Mouse (Mus musculus) heart, embryonic 10.5 days (tissue): Measurements from ENCODE around the gene Sft2d1. TPM values are rescaled to one million over a fixed set of nuclear protein-coding genes. Genes with fewer than 3 reads are reported as not detected.
A peak's percentile ranks its signal among the peaks of the same experiment; 100 is the strongest.
"Not testable (repeated sequence)": the region's sequence is repeated elsewhere in the genome, so short reads cannot be mapped to it uniquely, and the experiment has no call there.

Experiments used
- DNase-seq: peaks from one replicate; pipeline ENCODE4 v3.0.0-alpha.2; 2017; ENCODE audit warnings: low spot score
- H3K27ac ChIP-seq: fragments of 300-500 bp; sonication (generic); 2 replicates; pipeline ENCODE4 v1.5.1; 2016; ENCODE audit warnings: mild to moderate bottlenecking
- H3K27me3 ChIP-seq: fragments of 300-500 bp; sonication (generic); 2 replicates; pipeline ENCODE4 v1.6.1; 2016; ENCODE audit warnings: mild to moderate bottlenecking; ENCODE audit not compliant: poor library complexity, insufficient read depth, severe bottlenecking
- H3K36me3 ChIP-seq: fragments of 300-500 bp; sonication (generic); 2 replicates; pipeline ENCODE4 v1.6.1; 2016; ENCODE audit warnings: mild to moderate bottlenecking, moderate library complexity
- H3K4me1 ChIP-seq: fragments of 300-500 bp; sonication (generic); 2 replicates; pipeline ENCODE4 v1.6.1; 2016; ENCODE audit warnings: mild to moderate bottlenecking
- H3K4me3 ChIP-seq: fragments of 300-500 bp; sonication (generic); 2 replicates; pipeline ENCODE4 v1.5.1; 2016; ENCODE audit warnings: mild to moderate bottlenecking, moderate library complexity
- H3K9me3 ChIP-seq: fragments of 300-500 bp; sonication (generic); 2 replicates; pipeline ENCODE4 v1.6.1; 2016; ENCODE audit warnings: mild to moderate bottlenecking, moderate library complexity
- WGBS: fragments of 180-500 bp; shearing (Covaris S2); methylation state at CpG from one replicate; pipeline ENCODE4 v1.1.7; 2016; 5-methylcytosine and 5-hydroxymethylcytosine counted together
- polyA plus RNA-seq: library from polyadenylated mRNA; unstranded; fragments of >200 nt; fragmentation: Nextera tagmentation; extraction: Ambion mirVana; gene quantifications from 2 replicates; pipeline ENCODE4 v1.2.1, GENCODE M21; 2016

Sft2d1 gene
- polyA plus RNA-seq, 1 experiment from 2014 or later, result 85.3 TPM

GRCm38 (mm10) chr17:8313976-8314375 is 3.1 kb downstream of the Sft2d1 start:
- Histone ChIP-seq H3K4me3 (no peak overlapping the region), H3K27ac (no peak overlapping the region), H3K36me3 (no peaks in the 10 kb centered on the region), H3K4me1 (peaks cover 11% of the 10 kb centered on the region), H3K27me3 (no peaks in the 10 kb centered on the region), H3K9me3 (no peaks in the 10 kb centered on the region)
- no peak for DNase-seq
- WGBS, result 84% methylated on average over 3 of the region's 3 CpGs

- WGBS, result 79% methylated on average over 1 of the region's 1 CpGs
- Histone ChIP-seq H3K27me3 (no peaks in the 10 kb centered on the region), H3K27ac (no peak overlapping the region), H3K4me3 (no peak overlapping the region), H3K9me3 (no peaks in the 10 kb centered on the region), H3K4me1 (peaks cover 11% of the 10 kb centered on the region), H3K36me3 (no peaks in the 10 kb centered on the region)
- DNase-seq, result no peak
Observed at GRCm38 (mm10) chr17:8316251-8316650, 5.3 kb downstream of the Sft2d1 start.

- 92% methylated on average over 11 of the region's 11 CpGs for WGBS
- not testable (repeated sequence) for H3K27ac ChIP-seq, H3K27me3 ChIP-seq, H3K4me1 ChIP-seq, DNase-seq, H3K4me3 ChIP-seq, H3K9me3 ChIP-seq
- H3K36me3 ChIP-seq, result peaks cover 18% of the 10 kb centered on the region
Observed at GRCm38 (mm10) chr17:8326877-8327276, 16.0 kb downstream of the Sft2d1 start.

GRCm38 (mm10) chr17:8328511-8329174 is 17.7 kb downstream of the Sft2d1 start:
- Histone ChIP-seq H3K27ac (no peak overlapping the region), H3K36me3 (peaks cover 17% of the 10 kb centered on the region), H3K27me3 (no peaks in the 10 kb centered on the region), H3K4me3 (no peak overlapping the region), H3K9me3 (no peaks in the 10 kb centered on the region), H3K4me1 (no peaks in the 10 kb centered on the region)
- DNase-seq, result no peak
- WGBS, result 59% methylated on average over 7 of the region's 7 CpGs

GRCm38 (mm10) chr17:8330602-8331001 is 19.7 kb downstream of the Sft2d1 start:
- Histone ChIP-seq H3K4me3 (no peak overlapping the region), H3K36me3 (peaks cover 16% of the 10 kb centered on the region), H3K9me3 (no peaks in the 10 kb centered on the region), H3K4me1 (no peaks in the 10 kb centered on the region), H3K27me3 (no peaks in the 10 kb centered on the region), H3K27ac (no peak overlapping the region)
- WGBS, result 68% methylated on average over 5 of the region's 5 CpGs
- DNase-seq, result no peak

GRCm38 (mm10) chr17:8337159-8337558 is 26.3 kb downstream of the Sft2d1 start, which contains the start of gene Prr18:
Gene Prr18 (plus strand): TSS chr17:8337459.
- not testable (repeated sequence) for H3K36me3 ChIP-seq, H3K27ac ChIP-seq, H3K9me3 ChIP-seq, DNase-seq, H3K4me3 ChIP-seq
- 100% methylated on average over 1 of the region's 5 CpGs for WGBS
- H3K4me1 ChIP-seq, result peaks cover 17% of the 10 kb centered on the region
- H3K27me3 ChIP-seq, result peaks cover 46% of the 10 kb centered on the region

- H3K36me3 ChIP-seq, result no peaks in the 10 kb centered on the region
- H3K27ac ChIP-seq, result no peak overlapping the region
- DNase-seq, result no peak
- H3K9me3 ChIP-seq, result no peaks in the 10 kb centered on the region
- peak overlapping the region; percentile 71 for H3K4me3 ChIP-seq
- WGBS, result 29% methylated on average over 8 of the region's 8 CpGs
- H3K4me1 ChIP-seq, result peaks cover 17% of the 10 kb centered on the region
- H3K27me3 ChIP-seq, result peaks cover 71% of the 10 kb centered on the region
Observed at GRCm38 (mm10) chr17:8339666-8340374, 28.9 kb downstream of the Sft2d1 start.

- Histone ChIP-seq H3K4me1 (peaks cover 17% of the 10 kb centered on the region), H3K27ac (peak overlapping the region; percentile 74), H3K9me3 (no peaks in the 10 kb centered on the region), H3K36me3 (no peaks in the 10 kb centered on the region), H3K4me3 (peak overlapping the region; percentile 71), H3K27me3 (peaks cover 76% of the 10 kb centered on the region)
- WGBS, result 1% methylated on average over 75 of the region's 92 CpGs
- no peak for DNase-seq
Observed at GRCm38 (mm10) chr17:8340407-8341359, 29.8 kb downstream of the Sft2d1 start.

- DNase-seq, result no peak
- H3K4me1 ChIP-seq, result peaks cover 17% of the 10 kb centered on the region
- WGBS, result 7% methylated on average over 46 of the region's 46 CpGs
- no peaks in the 10 kb centered on the region for H3K9me3 ChIP-seq
- peak overlapping the region; percentile 74 for H3K27ac ChIP-seq
- no peaks in the 10 kb centered on the region for H3K36me3 ChIP-seq
- peaks cover 83% of the 10 kb centered on the region for H3K27me3 ChIP-seq
- H3K4me3 ChIP-seq, result peak overlapping the region; percentile 71
Observed at GRCm38 (mm10) chr17:8341360-8341963, 30.6 kb downstream of the Sft2d1 start.

- no peak overlapping the region for H3K27ac ChIP-seq
- H3K9me3 ChIP-seq, result no peaks in the 10 kb centered on the region
- H3K4me3 ChIP-seq, result no peak overlapping the region
- H3K4me1 ChIP-seq, result peaks cover 17% of the 10 kb centered on the region
- H3K36me3 ChIP-seq, result no peaks in the 10 kb centered on the region
- WGBS, result 46% methylated on average over 5 of the region's 5 CpGs
- peaks cover 91% of the 10 kb centered on the region for H3K27me3 ChIP-seq
- DNase-seq, result no peak
Observed at GRCm38 (mm10) chr17:8342706-8343105, 31.8 kb downstream of the Sft2d1 start.

GRCm38 (mm10) chr17:8343416-8343815 is 32.5 kb downstream of the Sft2d1 start:
- H3K27me3 ChIP-seq, result peaks cover 85% of the 10 kb centered on the region
- no peaks in the 10 kb centered on the region for H3K36me3 ChIP-seq
- no peak overlapping the region for H3K4me3 ChIP-seq
- peaks cover 17% of the 10 kb centered on the region for H3K4me1 ChIP-seq
- DNase-seq, result no peak
- H3K9me3 ChIP-seq, result no peaks in the 10 kb centered on the region
- 78% methylated on average over 6 of the region's 6 CpGs for WGBS
- H3K27ac ChIP-seq, result no peak overlapping the region

- no peak for DNase-seq
- 78% methylated on average over 5 of the region's 5 CpGs for WGBS
- H3K27me3 ChIP-seq, result peaks cover 41% of the 10 kb centered on the region
- no peaks in the 10 kb centered on the region for H3K36me3 ChIP-seq
- no peaks in the 10 kb centered on the region for H3K9me3 ChIP-seq
- no peaks in the 10 kb centered on the region for H3K4me1 ChIP-seq
- H3K27ac ChIP-seq, result no peak overlapping the region
- H3K4me3 ChIP-seq, result no peak overlapping the region
Observed at GRCm38 (mm10) chr17:8347765-8348285, 36.9 kb downstream of the Sft2d1 start.
